Mouse (Mus musculus) liver, embryonic 11.5 days (tissue): ENCODE measurements around the gene Zfp664. TPM values are rescaled to one million over a fixed set of nuclear protein-coding genes. Genes with fewer than 3 reads are reported as not detected.

ENCODE experiments used
- ATAC-seq: fragments of 200-750 bp; cut with Nextera tagmentation; replicated peaks from 2 replicates; pipeline ENCODE4 v1.8.0; 2017; ENCODE audit warnings: moderate number of reproducible peaks, mild to moderate bottlenecking, moderate TSS enrichment, moderate library complexity; ENCODE audit not compliant: low FRiP score
- DNase-seq: peaks from one replicate; pipeline ENCODE4 v3.0.0-alpha.2; 2017; ENCODE audit warnings: low spot score
- H3K27ac ChIP-seq: fragments of 300-500 bp; sonication (generic); 2 replicates; pipeline ENCODE4 v1.5.1; 2014; ENCODE audit warnings: mild to moderate bottlenecking, low read depth, low read length, control low read depth
- H3K27me3 ChIP-seq: fragments of 300-500 bp; sonication (generic); replicated peaks from 2 replicates; pipeline ENCODE4 v1.6.1; 2014; ENCODE audit warnings: low read length, mixed read lengths; ENCODE audit not compliant: control insufficient read depth, insufficient read depth
- H3K36me3 ChIP-seq: fragments of 300-500 bp; sonication (generic); 2 replicates; pipeline ENCODE4 v1.6.1; 2014; ENCODE audit warnings: mild to moderate bottlenecking, low read length, moderate library complexity, mixed read lengths; ENCODE audit not compliant: control insufficient read depth, insufficient read depth
- H3K4me1 ChIP-seq: fragments of 300-500 bp; sonication (generic); replicated peaks from 2 replicates; pipeline ENCODE4 v1.6.1; 2014; ENCODE audit warnings: low read length, mixed read lengths; ENCODE audit not compliant: control insufficient read depth, insufficient read depth
- H3K4me2 ChIP-seq: fragments of 300-500 bp; sonication (generic); 2 replicates; pipeline ENCODE4 v1.6.1; 2014; ENCODE audit warnings: mild to moderate bottlenecking, control low read depth, moderate library complexity
- H3K4me3 ChIP-seq: fragments of 300-500 bp; sonication (generic); 2 replicates; pipeline ENCODE4 v1.5.1; 2014; ENCODE audit warnings: low read depth, low read length, control low read depth
- H3K9ac ChIP-seq: fragments of 300-500 bp; sonication (generic); 2 replicates; pipeline ENCODE4 v1.6.1; 2014; ENCODE audit warnings: low read depth, low read length, control low read depth
- H3K9me3 ChIP-seq: fragments of 300-500 bp; sonication (generic); 2 replicates; pipeline ENCODE4 v1.6.1; 2016; ENCODE audit warnings: low read length, inconsistent platforms, mixed read lengths; ENCODE audit not compliant: control insufficient read depth
- WGBS: fragments of 180-500 bp; shearing (Covaris S2); extraction: QIAGEN DNeasy Blood & Tissue Kit; methylation state at CpG from one replicate; pipeline ENCODE4 v1.1.7; 2014; 5-methylcytosine and 5-hydroxymethylcytosine counted together
- polyA plus RNA-seq: library from polyadenylated mRNA; unstranded; fragments of >200 nt; fragmentation: Nextera tagmentation; extraction: Ambion mirVana; gene quantifications from 2 replicates; pipeline ENCODE4 v1.2.1, GENCODE M21; 2014

Zfp664 gene
- polyA plus RNA-seq, 1 experiment from 2014 or later = 42.3 TPM

DNA sequence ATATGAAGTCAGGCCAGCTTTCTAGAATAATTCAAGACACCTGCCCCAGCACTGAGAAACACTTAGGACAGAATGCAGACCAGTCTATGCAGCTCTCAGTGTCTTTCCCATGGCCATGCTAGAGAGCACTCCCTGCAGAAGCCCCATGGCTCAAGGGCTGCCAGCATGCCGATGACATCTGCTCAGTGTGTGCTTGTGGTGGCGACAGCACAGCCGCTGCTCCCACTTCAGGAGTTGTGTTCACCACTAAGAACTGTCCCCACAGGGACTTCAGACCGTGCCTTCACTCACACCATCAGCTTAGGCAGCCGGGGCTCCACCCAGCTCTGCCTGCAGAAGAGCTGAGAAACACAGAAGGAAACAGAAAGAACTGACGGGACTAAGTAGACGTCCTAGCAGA is 22.3 kb upstream of the Zfp664 start:
- no peak overlapping the region for H3K4me3 ChIP-seq
- DNase-seq (no peak), ATAC-seq (no peak)
- H3K36me3 ChIP-seq = no peaks in the 10 kb centered on the region
- peaks cover 10% of the 10 kb centered on the region for H3K4me1 ChIP-seq
- no peak overlapping the region for H3K4me2 ChIP-seq
- no peak overlapping the region for H3K27ac ChIP-seq
- H3K27me3 ChIP-seq = no peaks in the 10 kb centered on the region
- H3K9ac ChIP-seq = no peak overlapping the region
- 69% methylated on average over 7 of the region's 7 CpGs for WGBS
- H3K9me3 ChIP-seq = no peaks in the 10 kb centered on the region

DNA sequence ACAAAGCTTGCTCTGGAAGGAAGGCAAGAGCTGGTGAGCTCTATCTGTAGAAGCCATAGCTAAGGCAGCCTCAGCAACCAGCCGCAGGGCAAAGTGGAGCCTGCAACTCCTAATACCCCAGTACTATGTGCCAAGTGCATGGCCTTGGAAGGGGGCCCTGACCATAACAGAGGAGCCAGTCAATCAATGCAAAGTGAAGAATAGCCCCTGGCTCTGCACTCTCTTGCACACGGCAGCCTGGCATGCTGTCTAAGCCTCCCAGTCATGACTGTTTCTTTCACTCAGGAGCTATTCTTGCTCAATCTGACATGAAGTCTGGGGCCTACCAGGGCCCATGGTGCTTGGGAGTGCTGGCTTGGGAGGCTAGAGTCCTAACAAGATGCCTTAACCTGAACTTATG is 21.8 kb upstream of the Zfp664 start:
- ATAC-seq (no peak), DNase-seq (no peak)
- Histone ChIP-seq H3K4me3 (no peak overlapping the region), H3K9ac (no peak overlapping the region), H3K4me1 (peaks cover 10% of the 10 kb centered on the region), H3K27ac (no peak overlapping the region), H3K36me3 (no peaks in the 10 kb centered on the region), H3K27me3 (no peaks in the 10 kb centered on the region), H3K9me3 (no peaks in the 10 kb centered on the region), H3K4me2 (no peak overlapping the region)
- 88% methylated on average over 2 of the region's 2 CpGs for WGBS

DNA sequence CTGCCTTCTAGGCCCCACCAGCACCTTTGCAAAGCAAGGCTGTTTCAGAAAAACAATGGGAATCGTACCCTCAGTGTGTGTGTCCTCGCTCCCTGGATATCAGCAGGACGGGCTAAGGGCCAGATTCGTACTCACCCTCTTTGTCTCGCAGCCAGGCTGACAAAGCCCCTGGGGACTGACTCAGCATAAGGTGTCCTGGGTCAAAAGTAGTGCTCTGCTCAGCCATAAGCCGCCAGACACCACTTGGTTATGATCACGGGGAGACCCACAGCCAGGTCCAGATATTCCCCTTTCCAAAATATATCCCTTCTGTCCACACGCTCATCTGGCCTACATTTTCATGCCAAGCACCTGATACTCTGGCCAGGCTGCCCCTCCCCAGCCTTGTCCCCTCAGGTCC is 19.1 kb upstream of the Zfp664 start:
- H3K4me1 ChIP-seq = peaks cover 10% of the 10 kb centered on the region
- no peak overlapping the region for H3K9ac ChIP-seq
- H3K36me3 ChIP-seq = no peaks in the 10 kb centered on the region
- 74% methylated on average over 8 of the region's 8 CpGs for WGBS
- no peak overlapping the region for H3K27ac ChIP-seq
- no peak overlapping the region for H3K4me3 ChIP-seq
- no peaks in the 10 kb centered on the region for H3K27me3 ChIP-seq
- no peak for ATAC-seq
- H3K4me2 ChIP-seq = no peak overlapping the region
- H3K9me3 ChIP-seq = no peaks in the 10 kb centered on the region
- DNase-seq = no peak

DNA sequence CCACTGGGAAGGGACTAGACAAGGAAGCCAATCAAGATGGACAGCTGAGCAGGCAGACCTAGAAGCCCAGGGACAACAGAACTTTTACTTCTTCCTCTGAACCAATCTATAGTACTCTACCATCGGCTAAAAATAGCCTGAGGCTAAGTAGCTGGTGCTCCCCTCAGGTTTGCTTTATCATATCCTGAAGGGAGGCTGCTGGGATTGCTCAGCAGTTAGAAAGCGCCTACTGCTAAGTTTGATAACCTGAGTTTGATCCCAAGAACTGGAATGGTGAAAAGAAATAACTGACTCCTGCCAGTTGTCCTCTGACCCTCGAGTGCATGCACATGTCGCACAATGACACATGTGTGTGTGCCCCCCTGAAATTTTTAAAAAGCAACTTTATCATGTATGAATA is 17.6 kb upstream of the Zfp664 start:
- no peaks in the 10 kb centered on the region for H3K36me3 ChIP-seq
- ATAC-seq = no peak
- no peak overlapping the region for H3K4me3 ChIP-seq
- H3K4me1 ChIP-seq = peaks cover 10% of the 10 kb centered on the region
- no peaks in the 10 kb centered on the region for H3K9me3 ChIP-seq
- DNase-seq = no peak
- H3K27me3 ChIP-seq = no peaks in the 10 kb centered on the region
- no peak overlapping the region for H3K4me2 ChIP-seq
- H3K9ac ChIP-seq = no peak overlapping the region
- no peak overlapping the region for H3K27ac ChIP-seq
- 30% methylated on average over 4 of the region's 4 CpGs for WGBS

DNA sequence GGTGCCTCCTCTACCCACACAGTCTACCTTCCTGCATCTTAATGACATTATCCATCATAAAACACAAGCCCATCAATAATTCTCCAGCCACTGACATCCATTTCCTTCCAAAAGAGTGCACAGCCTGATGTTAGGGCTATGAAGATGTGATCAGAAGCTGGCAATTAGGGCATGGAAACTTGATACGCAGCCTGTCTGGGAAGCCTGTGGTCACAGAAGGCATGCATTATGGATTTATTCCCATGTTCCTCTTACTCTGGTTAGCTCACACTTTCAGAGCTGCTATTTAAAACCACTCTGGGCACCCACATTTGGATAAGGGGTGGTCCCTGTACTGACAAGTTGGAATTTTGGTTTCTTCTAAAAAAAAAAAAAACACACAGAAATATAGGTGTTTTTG is 15.5 kb upstream of the Zfp664 start:
- 62% methylated on average over 1 of the region's 1 CpGs for WGBS
- Histone ChIP-seq H3K4me2 (no peak overlapping the region), H3K4me1 (peaks cover 10% of the 10 kb centered on the region), H3K4me3 (no peak overlapping the region), H3K9me3 (no peaks in the 10 kb centered on the region), H3K27ac (no peak overlapping the region), H3K9ac (no peak overlapping the region), H3K36me3 (no peaks in the 10 kb centered on the region), H3K27me3 (no peaks in the 10 kb centered on the region)
- DNase-seq (no peak), ATAC-seq (no peak)

DNA sequence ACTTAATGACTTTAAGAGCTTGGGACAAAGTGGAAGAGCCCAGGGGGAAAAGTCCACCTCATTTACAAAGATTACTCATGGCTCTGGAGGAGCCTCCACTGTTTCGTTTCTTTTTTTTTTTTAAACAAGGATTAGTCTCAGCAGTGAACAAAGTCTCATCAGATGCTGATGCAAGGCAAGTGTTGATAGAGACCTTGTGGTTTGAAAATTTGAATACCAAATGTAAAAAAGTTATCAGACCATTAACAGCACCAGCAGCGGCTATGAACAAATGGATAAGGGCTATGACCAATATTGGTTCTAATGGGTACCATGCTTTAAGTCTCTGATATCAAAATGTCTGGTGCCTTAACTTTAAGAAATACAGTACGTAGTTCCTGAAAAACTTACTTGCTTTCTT is 13.5 kb upstream of the Zfp664 start:
- Histone ChIP-seq H3K27me3 (no peaks in the 10 kb centered on the region), H3K9me3 (no peaks in the 10 kb centered on the region), H3K9ac (no peak overlapping the region), H3K27ac (no peak overlapping the region), H3K4me3 (no peak overlapping the region), H3K36me3 (no peaks in the 10 kb centered on the region), H3K4me1 (peaks cover 5% of the 10 kb centered on the region), H3K4me2 (no peak overlapping the region)
- ATAC-seq (no peak), DNase-seq (no peak)
- 74% methylated on average over 3 of the region's 3 CpGs for WGBS

DNA sequence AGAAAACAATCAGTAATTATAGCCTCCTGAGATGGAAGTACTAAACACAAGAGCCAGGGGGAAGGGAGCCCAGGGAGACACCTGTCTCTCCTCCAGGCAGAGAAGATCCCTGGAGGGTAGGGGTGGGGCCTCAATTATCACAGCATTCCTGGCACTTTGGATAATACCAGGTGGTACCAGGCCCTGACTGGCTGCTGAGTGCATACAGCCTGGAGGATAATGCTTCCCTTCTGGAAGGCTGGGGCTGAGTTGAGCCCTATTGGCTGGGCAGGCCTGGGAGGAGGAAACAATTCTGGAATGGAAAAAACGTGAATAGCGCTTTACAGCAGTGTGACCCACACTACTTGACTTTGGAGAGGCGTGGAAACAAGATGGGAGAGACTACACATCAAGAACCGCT is 10.9 kb upstream of the Zfp664 start:
- Histone ChIP-seq H3K27me3 (no peaks in the 10 kb centered on the region), H3K27ac (no peak overlapping the region), H3K4me1 (no peaks in the 10 kb centered on the region), H3K9ac (no peak overlapping the region), H3K9me3 (no peaks in the 10 kb centered on the region), H3K36me3 (no peaks in the 10 kb centered on the region), H3K4me3 (no peak overlapping the region), H3K4me2 (no peak overlapping the region)
- ATAC-seq (no peak), DNase-seq (no peak)
- 57% methylated on average over 4 of the region's 4 CpGs for WGBS

DNA sequence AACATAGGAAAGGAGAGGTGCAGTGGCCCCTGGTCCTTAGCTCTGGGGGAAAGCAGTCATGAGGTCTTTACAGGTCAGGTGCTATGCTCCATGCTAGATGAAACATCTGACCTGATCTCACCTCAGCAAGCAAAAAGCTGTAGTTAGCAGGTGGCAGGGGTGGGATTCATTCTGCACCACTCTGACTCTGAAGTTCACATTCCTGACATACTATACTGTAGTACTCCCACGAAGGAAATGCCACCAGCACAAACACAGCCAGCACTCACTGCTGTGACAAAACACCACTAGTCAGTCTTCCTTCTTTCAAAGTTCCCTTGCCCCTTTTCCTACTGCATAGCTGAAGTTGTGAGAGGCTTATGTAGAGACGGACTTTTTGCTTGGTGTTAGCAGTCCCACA is 10.2 kb upstream of the Zfp664 start:
- Histone ChIP-seq H3K27ac (no peak overlapping the region), H3K36me3 (no peaks in the 10 kb centered on the region), H3K27me3 (no peaks in the 10 kb centered on the region), H3K4me2 (no peak overlapping the region), H3K4me1 (no peaks in the 10 kb centered on the region), H3K4me3 (no peak overlapping the region), H3K9ac (no peak overlapping the region), H3K9me3 (no peaks in the 10 kb centered on the region)
- WGBS = 23% methylated on average over 2 of the region's 2 CpGs
- ATAC-seq (no peak), DNase-seq (no peak)

DNA sequence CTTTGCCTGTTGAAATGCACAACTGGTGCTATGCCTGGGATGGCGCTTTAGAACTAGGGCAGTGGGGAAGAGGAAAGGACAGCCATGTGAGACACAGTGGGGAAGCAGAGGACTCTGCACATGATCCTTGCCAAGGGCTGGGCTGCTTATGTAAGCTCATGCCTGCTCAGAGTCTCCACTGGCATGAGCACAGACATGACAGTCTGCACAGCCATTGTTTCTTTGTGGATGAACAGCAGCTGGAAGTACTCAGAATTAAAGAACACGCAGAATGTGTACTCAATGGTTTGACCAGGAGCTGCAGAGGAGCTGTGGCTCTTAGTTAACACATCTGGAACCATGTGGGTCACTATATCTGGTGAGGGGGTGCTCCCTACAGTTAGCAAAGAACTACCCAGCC is 9.4 kb upstream of the Zfp664 start:
- Histone ChIP-seq H3K9me3 (no peaks in the 10 kb centered on the region), H3K36me3 (no peaks in the 10 kb centered on the region), H3K27ac (0 out of 2 replicates have a peak overlapping the region, but pooled peaks have one; percentile 5), H3K9ac (no peak overlapping the region), H3K4me1 (no peaks in the 10 kb centered on the region), H3K4me3 (no peak overlapping the region), H3K27me3 (no peaks in the 10 kb centered on the region; the same call in 1 of the 2 replicates), H3K4me2 (no peak overlapping the region)
- ATAC-seq = no peak
- DNase-seq = no peak
- 78% methylated on average over 2 of the region's 2 CpGs for WGBS
